Comparison of ENCODE assay signal across 9 mouse cellular contexts in genomic region chr17:50678748-50679147, GRCm38 (mm10).
DNase-seq lines count a peak whose midpoint lies in the region; ATAC-seq and TF ChIP-seq lines count a peak whose summit lies in the region.
"Had no signal": no experiment of that assay in that cellular context is flagged by ENCODE, and none has a peak within 500 bp of the region (broad histone marks: within the 10 kb centered on the region; RNA-seq: fewer than 3 reads in every experiment).

No protein-coding gene starts in this region.

- TF ChIP-seq POLR2A in lung, adult 2 months (IDR thresholded peaks at IDR 0.05; ENCODE audit: borderline replicate concordance, extremely low read depth, low read depth, low read length): no peak
- no peak for TF ChIP-seq POLR2A in embryonic fibroblast, embryonic 13.5 days (IDR thresholded peaks at IDR 0.05; ENCODE audit: low read depth, low read length)
- TF ChIP-seq POLR2A in myocyte (IDR thresholded peaks at IDR 0.05; ENCODE audit: insufficient read length, low read depth): no peak

- no peaks in the 10 kb centered on the region for H3K79me2 ChIP-seq in myocyte (ENCODE audit: control insufficient read depth, insufficient read depth)

- H3K9ac ChIP-seq in heart, embryonic 16.5 days (ENCODE audit: low read length): no peak overlapping the region
- H3K9ac ChIP-seq in lung, embryonic 16.5 days (ENCODE audit: low read length): no peak overlapping the region
- H3K9ac ChIP-seq: neural tube, embryonic 15.5 days had no signal

- peak overlapping the region; percentile 69 for H3K27ac ChIP-seq in heart, embryonic 16.5 days (ENCODE audit: low read length)
- peak overlapping the region; percentile 72 for H3K27ac ChIP-seq in lung, embryonic 16.5 days (ENCODE audit: low read length)
- H3K27ac ChIP-seq in embryonic fibroblast, embryonic 13.5 days (ENCODE audit: insufficient read depth, low read length): peak overlapping the region; percentile 2; the same call in 1 of the 2 replicates
- H3K27ac ChIP-seq: neural tube, embryonic 15.5 days had no signal

- H3K27me3 ChIP-seq in heart, embryonic 16.5 days (ENCODE audit: control insufficient read depth, insufficient read depth, low read length): no peaks in the 10 kb centered on the region
- no peaks in the 10 kb centered on the region for H3K27me3 ChIP-seq in lung, embryonic 16.5 days (ENCODE audit: control insufficient read depth, insufficient read depth, low read depth, low read length)
- H3K27me3 ChIP-seq in myocyte (ENCODE audit: control insufficient read depth, insufficient read depth, insufficient read length): no peaks in the 10 kb centered on the region
- H3K27me3 ChIP-seq: neural tube, embryonic 15.5 days had no signal

- WGBS in heart, embryonic 16.5 days: 82% methylated on average over 2 of the region's 2 CpGs
- 74% methylated on average over 2 of the region's 2 CpGs for WGBS in lung, embryonic 16.5 days
- 81% methylated on average over 2 of the region's 2 CpGs for WGBS in lung, adult 2 months

- no peak overlapping the region for H3ac ChIP-seq in myocyte (ENCODE audit: control insufficient read depth, insufficient read length)

- ATAC-seq in heart, embryonic 16.5 days (replicated peaks; ENCODE audit: extremely low read depth, insufficient read depth, low FRiP score): no peak
- peak; percentile 16 for ATAC-seq in lung, embryonic 16.5 days (ENCODE audit: low read depth)
- no peak for ATAC-seq in megakaryocyte progenitor cell, adult 5-6 weeks (replicated peaks; ENCODE audit: poor library complexity)

- no peak for DNase-seq in heart, postnatal 25 days (ENCODE audit: low spot score)
- DNase-seq in lung, adult 2 months: no peak
- no peak for DNase-seq in right cerebral cortex, adult 2 months (ENCODE audit: low spot score in 2 of 2)

- intact Hi-C loops in heart, postnatal 25 days (cut with DNase I): loop anchor here (5.0 kb wide), 1 partner anchor 74 kb away; no protein-coding TSS in a partner anchor

- H3K36me3 ChIP-seq in heart, embryonic 16.5 days (ENCODE audit: control insufficient read depth, insufficient read depth): no peaks in the 10 kb centered on the region
- H3K36me3 ChIP-seq in lung, embryonic 16.5 days (ENCODE audit: control insufficient read depth, insufficient read depth, low read length): no peaks in the 10 kb centered on the region
- no peaks in the 10 kb centered on the region for H3K36me3 ChIP-seq in myocyte (ENCODE audit: control insufficient read depth, insufficient read depth)
- H3K36me3 ChIP-seq: neural tube, embryonic 15.5 days had no signal

- peaks cover 23% of the 10 kb centered on the region for H3K4me1 ChIP-seq in heart, embryonic 16.5 days (ENCODE audit: control insufficient read depth, insufficient read depth, low read length)
- peaks cover 14% of the 10 kb centered on the region; the same call in 1 of the 2 replicates for H3K4me1 ChIP-seq in lung, embryonic 16.5 days (replicated peaks; ENCODE audit: control insufficient read depth, insufficient read depth, low read length)
- H3K4me1 ChIP-seq in lung, adult 2 months (ENCODE audit: control insufficient read depth, insufficient read depth, low read length): peaks cover 2% of the 10 kb centered on the region; the same call in 1 of the 2 replicates
- H3K4me1 ChIP-seq in embryonic fibroblast, embryonic 13.5 days (ENCODE audit: control insufficient read depth, insufficient read depth, low read length): peaks cover 3% of the 10 kb centered on the region; the same call in 1 of the 2 replicates

- TF ChIP-seq CTCF in lung, adult 2 months (IDR thresholded peaks at IDR 0.05; ENCODE audit: insufficient read depth, low read length): no peak
- no peak for TF ChIP-seq CTCF in embryonic fibroblast, embryonic 13.5 days (IDR thresholded peaks at IDR 0.05; ENCODE audit: borderline replicate concordance, insufficient read depth, low read length)

- H3K4me2 ChIP-seq in heart, embryonic 16.5 days (ENCODE audit: low read depth, low read length): no peak overlapping the region
- no peak overlapping the region for H3K4me2 ChIP-seq in lung, embryonic 16.5 days (ENCODE audit: low read depth, low read length)
- H3K4me2 ChIP-seq in myocyte (ENCODE audit: low read depth): peak overlapping the region; percentile 66
- H3K4me2 ChIP-seq: neural tube, embryonic 15.5 days had no signal

- H3K4me3 ChIP-seq in heart, embryonic 16.5 days (ENCODE audit: low read length): no peak overlapping the region
- H3K4me3 ChIP-seq in lung, embryonic 16.5 days (ENCODE audit: low read length): no peak overlapping the region
- no peak overlapping the region for H3K4me3 ChIP-seq in lung, adult 2 months (replicated peaks; ENCODE audit: extremely low read depth, low read depth, low read length)
- H3K4me3 ChIP-seq in embryonic fibroblast, embryonic 13.5 days (ENCODE audit: insufficient read depth, low read length): no peak overlapping the region
- no peak overlapping the region for H3K4me3 ChIP-seq in myocyte
- H3K4me3 ChIP-seq: neural tube, embryonic 15.5 days had no signal

- no peaks in the 10 kb centered on the region for H3K9me3 ChIP-seq in heart, embryonic 16.5 days (replicated peaks; ENCODE audit: control insufficient read depth, low read length)
- no peaks in the 10 kb centered on the region for H3K9me3 ChIP-seq in lung, embryonic 16.5 days (ENCODE audit: control insufficient read depth, low read length)
- H3K9me3 ChIP-seq: neural tube, embryonic 15.5 days had no signal

TF ChIP-seq in myocyte, 11 proteins besides CTCF, POLR2A, EP300 and RAD21:
- TF ChIP-seq SRF (IDR thresholded peaks at IDR 0.05; ENCODE audit: control insufficient read depth, insufficient read length, low read depth) (no peak), REST (IDR thresholded peaks at IDR 0.05; ENCODE audit: insufficient read depth, insufficient read length) (no peak)

Comparison
In these comparisons a context has a peak if more than half of its experiments do, and no peak if none do; other contexts are left out.
1. H3K27ac ChIP-seq: peak in every context shown above with its lines; median percentile 72 in lung, embryonic 16.5 days; 69 in heart, embryonic 16.5 days; 2 in embryonic fibroblast, embryonic 13.5 days.